Mouse (Mus musculus): ENCODE data around the gene Ctsll3.
A peak's percentile ranks its signal among the peaks of the same experiment; 100 is the strongest.

Ctsll3 gene

DNA sequence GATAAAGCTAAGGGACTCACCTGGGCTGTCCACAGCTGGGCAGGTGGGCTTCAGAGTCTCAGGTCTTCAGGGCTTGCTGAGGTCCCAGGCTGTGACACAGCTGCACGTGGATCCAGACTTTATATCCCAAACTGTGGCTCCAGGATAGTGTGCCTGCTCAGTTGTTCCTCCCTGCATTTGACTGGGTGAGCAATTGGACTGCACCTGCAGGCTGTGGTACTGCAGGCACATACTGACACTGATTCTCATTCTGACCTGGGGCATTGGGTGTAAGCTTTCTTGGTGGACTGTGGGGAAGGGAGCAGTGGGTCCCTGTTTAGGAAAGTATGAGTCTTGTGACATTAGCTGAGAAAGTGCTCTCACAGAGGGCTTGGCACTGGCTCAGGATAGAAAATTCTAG, at the start of gene Ctsll3:
Gene Ctsll3 (minus strand): TSS at position 101 of the 400 bp plus-strand sequence.
- DNase-seq (ENCODE audit: low spot score in 2 of 2) = no peak

- no peak for DNase-seq (ENCODE audit: low spot score in 2 of 2)
These were observed 45.8 kb upstream of the Ctsll3 start for GRCm38 (mm10) chr13:60848241-60849120.

GRCm38 (mm10) chr13:60843153-60843552, 40.5 kb upstream of the Ctsll3 start:
- no peak for DNase-seq (ENCODE audit: low spot score in 2 of 2)

DNA sequence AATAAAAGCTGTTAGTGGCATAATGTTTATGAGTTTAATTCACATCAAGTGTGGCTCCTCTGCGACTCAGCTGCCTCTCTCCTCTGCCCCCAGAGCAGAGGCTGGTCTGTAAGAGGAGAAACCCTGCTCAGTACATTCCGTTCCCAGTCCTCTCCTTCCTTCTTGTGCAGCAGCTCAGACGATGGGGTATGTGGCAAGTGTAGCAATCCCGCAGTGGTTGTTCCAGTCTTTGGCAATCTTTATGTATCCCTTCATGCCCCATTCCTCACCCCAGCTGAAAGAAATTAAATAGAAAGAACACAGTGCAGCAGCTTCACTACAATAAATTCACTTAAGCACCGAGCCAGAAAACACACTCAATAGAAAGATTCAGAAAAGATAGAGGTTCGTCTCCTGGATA, 40.1 kb upstream of the Ctsll3 start:
- no peak for DNase-seq (ENCODE audit: low spot score in 2 of 2)

- no peak for DNase-seq (ENCODE audit: low spot score in 2 of 2)
These were observed 36.8 kb upstream of the Ctsll3 start for GRCm38 (mm10) chr13:60839353-60839902.

- DNase-seq (ENCODE audit: low spot score in 2 of 2) = peak in 1 of 2 experiments; percentile 6
These were observed 23.4 kb upstream of the Ctsll3 start for GRCm38 (mm10) chr13:60826052-60826451.

DNA sequence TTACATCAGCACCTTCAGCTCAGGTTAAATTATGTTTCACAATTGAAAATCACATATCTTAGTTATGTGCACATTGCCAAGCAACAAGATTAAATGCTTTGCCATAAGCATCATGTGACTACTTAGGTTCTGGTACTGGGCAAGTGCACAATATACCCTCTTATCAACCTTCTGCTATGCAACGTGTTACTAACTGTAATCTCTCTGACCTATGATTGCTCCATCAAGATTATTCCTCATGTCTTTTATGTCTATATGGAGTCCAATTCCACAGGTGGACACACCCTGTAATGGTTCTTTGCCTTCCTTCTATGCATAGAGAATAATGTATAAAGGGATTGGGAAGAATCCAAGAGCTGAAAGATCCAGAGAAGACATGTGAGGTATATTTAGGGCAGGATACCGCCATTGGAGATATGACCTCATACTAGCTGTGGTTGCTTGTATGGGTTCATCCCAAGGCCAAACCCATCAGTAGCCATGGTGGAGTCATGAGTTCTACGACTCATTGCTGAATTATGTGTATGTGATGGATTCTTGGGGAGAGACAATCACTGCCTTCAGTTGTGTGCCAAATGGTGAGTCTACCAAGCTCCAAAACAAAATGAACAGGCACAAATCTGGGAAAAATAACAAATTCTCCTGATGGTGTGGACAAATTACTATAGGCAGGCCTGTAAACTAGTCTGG, 18.0 kb upstream of the Ctsll3 start:
- DNase-seq (ENCODE audit: low spot score in 2 of 2) = no peak

DNA sequence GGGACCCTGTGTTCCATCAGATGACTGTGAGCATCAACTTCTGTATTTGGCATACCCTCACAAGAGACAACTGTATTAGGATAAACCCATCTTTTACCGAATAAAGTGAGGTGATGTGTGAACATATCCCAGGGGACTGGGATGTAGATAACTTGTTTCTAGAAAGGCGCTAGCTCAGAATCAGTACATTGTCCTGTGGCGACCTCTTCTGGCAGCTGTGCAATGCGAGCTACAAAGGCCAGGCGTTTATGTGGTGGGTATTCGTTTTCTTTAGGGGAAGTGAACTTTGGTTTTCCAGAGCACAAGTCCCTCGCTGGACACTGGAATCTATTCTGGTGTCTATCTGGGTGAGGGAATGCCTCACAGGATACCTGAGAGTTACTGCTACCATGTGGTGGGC, 16.8 kb upstream of the Ctsll3 start:
- no peak for DNase-seq (ENCODE audit: low spot score in 2 of 2)

- DNase-seq (ENCODE audit: low spot score in 2 of 2) = no peak
These were observed 11.1 kb upstream of the Ctsll3 start for GRCm38 (mm10) chr13:60813722-60814121.

GRCm38 (mm10) chr13:60812768-60813167, 10.1 kb upstream of the Ctsll3 start:
- no peak for DNase-seq (ENCODE audit: low spot score in 2 of 2)

GRCm38 (mm10) chr13:60809690-60810089, 7.0 kb upstream of the Ctsll3 start:
- no peak for DNase-seq (ENCODE audit: low spot score in 2 of 2)

- no peak for DNase-seq (ENCODE audit: low spot score in 2 of 2)
These were observed 13.2 kb downstream of the Ctsll3 start for GRCm38 (mm10) chr13:60789466-60789865.

DNA sequence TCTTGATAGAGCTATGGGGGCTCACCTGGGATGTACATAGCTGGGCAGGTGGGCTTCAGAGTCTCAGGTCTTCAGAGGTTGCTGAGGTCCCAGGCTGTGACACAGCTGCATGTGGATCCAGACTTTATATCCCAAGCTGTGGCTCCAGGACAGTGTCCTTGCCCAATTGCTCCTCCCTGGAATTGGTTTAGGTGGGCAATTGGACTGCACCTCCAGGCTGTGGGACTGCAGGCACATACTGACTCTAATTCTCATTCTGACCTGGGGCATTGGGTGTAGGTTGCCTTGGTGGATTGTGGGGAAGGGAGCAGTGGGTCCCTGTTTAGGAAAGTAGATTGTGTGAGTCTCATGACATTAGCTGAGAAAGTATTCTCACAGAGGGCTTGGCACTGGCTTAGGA, 16.4 kb downstream of the Ctsll3 start, which contains the start of gene BC051665:
Gene BC051665 (minus strand): TSS at position 101 of the 400 bp plus-strand sequence.
- DNase-seq (ENCODE audit: low spot score in 2 of 2) = no peak

DNA sequence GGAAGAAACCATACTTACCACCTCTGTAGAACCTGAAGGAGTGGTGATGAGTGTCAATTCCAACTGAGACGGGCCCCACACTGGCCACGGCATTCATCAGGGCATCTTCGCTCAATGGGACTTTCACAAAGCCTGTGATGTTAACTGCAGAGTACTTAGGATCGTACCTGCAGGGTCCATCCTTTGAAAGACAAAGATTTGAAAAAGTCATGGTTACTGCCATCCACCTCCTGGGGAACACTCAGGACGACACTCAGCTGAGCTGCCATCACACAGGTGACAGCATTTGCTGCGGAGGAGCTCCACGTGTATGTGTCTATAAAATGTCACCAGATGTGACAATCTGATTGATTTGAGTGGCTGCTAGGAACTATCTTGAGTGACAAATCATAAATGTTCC, 19.3 kb downstream of the Ctsll3 start:
- no peak for DNase-seq (ENCODE audit: low spot score in 2 of 2)

- no peak for DNase-seq (ENCODE audit: low spot score in 2 of 2)
These were observed 22.1 kb downstream of the Ctsll3 start for GRCm38 (mm10) chr13:60780534-60780933.

DNA sequence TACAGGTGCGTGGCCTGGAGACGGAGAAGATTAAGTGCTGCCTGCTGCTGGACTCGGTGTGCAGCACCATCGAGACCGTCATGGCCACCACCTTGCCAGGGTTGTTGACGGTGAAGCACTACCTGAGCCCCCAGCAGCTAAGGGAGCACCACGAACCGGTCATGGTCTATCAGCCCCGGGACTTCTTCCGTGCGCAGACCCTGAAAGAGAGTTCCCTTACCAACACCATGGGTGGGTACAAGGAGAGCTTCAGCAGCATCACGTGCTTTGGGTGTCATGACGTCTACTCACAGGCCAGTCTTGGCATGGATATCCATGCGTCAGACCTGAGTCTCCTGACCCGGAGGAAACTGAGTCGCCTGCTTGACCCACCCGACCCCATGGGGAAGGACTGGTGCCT, 41.5 kb downstream of the Ctsll3 start:
- DNase-seq (ENCODE audit: low spot score in 2 of 2) = no peak

DNA sequence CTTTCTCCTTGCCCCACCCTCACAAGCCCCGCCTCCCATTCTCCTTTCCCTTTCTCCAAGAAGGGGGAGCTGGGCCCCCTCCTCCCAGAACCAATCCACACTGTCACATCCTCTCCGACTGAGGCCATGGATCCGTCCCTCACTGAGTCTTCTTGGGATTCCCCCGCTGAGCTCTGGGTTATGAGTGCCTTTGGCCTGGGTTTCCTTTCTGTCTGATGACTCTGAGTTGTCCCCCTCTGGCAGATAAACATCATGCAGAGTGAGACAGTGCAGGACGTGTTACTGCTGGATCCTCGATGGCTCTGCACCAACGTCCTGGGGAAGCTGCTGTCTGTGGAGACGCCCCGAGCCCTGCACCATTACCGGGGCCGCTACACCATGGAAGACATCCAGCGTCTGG, 42.3 kb downstream of the Ctsll3 start:
- DNase-seq (ENCODE audit: low spot score in 2 of 2) = no peak

GRCm38 (mm10) chr13:60759136-60759535, 43.5 kb downstream of the Ctsll3 start:
- no peak for DNase-seq (ENCODE audit: low spot score in 2 of 2)

GRCm38 (mm10) chr13:60757292-60757691, 45.4 kb downstream of the Ctsll3 start:
- DNase-seq (ENCODE audit: low spot score in 2 of 2) = no peak

DNA sequence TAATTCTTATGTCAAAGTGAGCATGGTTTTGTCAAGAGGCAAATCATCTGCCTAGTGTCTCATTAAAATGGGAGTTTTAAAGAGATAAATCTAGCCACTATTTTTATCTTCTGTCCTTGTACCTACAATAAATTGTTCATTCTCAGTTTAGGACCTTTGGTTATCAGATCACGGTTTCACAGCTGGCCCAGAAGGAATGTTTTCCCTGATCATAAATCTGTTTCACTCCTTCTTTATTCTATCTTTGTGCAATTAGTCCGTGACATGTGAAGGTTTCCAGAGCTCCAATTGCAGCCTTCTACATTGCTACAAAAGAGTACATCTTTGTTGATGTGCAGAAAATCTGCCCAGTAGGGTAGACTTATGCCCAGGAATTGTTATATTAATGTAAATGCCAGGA, 47.4 kb downstream of the Ctsll3 start:
- DNase-seq (ENCODE audit: low spot score in 2 of 2) = no peak

DNA sequence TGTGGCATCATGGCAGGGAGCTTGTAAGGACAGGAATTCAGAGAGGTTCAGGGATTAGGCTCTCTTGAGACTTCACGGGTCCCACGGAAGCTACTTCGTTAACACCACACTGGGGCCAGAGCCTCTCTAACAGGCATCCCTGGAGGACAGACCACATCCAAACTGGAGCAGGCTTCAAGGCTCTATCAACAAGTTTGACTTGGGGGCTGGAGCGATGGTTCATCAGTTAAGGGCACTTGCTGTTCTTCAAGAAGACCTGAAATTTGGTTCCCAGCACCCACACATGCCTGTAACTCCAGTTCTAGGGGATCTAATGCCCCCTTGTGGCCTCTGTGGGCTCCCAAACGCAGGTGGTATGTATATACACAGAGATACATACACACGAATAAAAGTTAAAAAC, 49.4 kb downstream of the Ctsll3 start:
- DNase-seq (ENCODE audit: low spot score in 2 of 2) = no peak

- DNase-seq (ENCODE audit: low spot score in 2 of 2) = no peak
These were observed 51.7 kb downstream of the Ctsll3 start for GRCm38 (mm10) chr13:60750930-60751329.

GRCm38 (mm10) chr13:60748556-60748955, 54.1 kb downstream of the Ctsll3 start:
- no peak for DNase-seq (ENCODE audit: low spot score in 2 of 2)

All from spleen, postnatal 14 days (tissue).